Mouse (Mus musculus): ENCODE results near the gene Rpia. TPM values are rescaled to one million over a fixed set of nuclear protein-coding genes. Genes with fewer than 3 reads are reported as not detected.

The Rpia gene
- polyA plus RNA-seq (2015; fragmentation: Nextera tagmentation; extraction: Ambion mirVana) = 6.4 and 9.5 TPM in 2 replicates

DNA sequence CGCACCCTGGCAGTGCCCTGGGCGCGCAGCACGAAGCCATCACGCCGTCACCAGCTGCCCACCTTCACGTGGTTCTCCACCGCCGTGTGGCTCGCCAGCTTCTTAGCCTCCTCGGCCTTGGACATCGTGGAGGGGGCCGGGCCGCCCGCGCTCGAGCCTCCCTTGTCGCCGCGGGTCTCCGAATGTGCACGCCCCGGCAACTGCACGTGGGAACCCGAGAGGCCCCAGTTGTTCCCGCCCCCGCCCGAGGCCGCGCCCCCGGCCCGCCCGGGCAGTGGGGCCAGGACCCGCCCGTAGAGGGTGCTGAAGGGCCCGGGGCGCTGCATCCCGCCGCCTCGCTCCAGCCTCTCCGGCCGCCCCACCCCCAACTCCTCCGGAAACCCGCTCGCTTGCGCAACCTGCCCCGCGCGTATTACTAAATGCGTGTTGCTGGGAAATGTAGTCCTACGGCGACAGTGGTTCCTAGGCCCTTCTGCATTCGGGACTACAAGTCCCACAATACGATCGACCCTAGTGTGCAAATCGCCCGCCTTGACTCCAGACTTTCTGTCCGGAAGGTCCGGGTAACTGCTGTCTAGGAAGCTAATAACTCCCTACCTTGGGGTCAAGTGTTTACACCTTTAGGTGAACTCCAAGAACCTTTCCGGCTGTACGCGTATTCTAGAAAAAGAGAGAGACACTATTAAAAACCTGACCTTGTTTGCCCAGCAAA lies at the start of gene Rpia:
TSS of gene Rpia (minus strand) at position 409 of the 712 bp plus-strand sequence.
- peak within 1 kb of the TSS; percentile 78 for H3K4me3 ChIP-seq (ENCODE audit: low read depth, low read length)
- H3K9me3 ChIP-seq (ENCODE audit: control insufficient read depth) = no peaks in the 10 kb centered on the region
- under 1% methylated on average over 61 of the region's 62 CpGs for WGBS

DNA sequence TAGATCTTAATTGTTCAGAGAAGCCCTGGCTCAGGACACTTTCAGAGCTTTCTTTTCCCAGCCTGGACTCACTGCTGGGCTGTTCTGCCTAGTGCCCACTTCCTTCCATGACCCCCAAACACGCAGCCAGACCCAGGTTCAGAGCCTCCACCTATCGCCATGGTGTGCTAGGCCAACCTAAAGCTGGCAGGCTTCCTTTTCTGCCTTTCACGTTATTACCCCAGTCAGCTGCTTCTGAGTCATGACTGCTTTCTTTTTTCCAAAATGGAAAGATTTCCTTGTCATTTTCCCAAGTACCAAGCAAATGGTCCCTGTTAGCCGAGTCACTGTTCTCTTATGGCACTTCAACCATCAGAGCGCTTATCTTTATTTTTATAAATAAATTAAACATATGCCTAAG lies 48.2 kb upstream of the Rpia start:
- ATAC-seq = no peak
- Histone ChIP-seq H3K9me3 (ENCODE audit: control insufficient read depth) (no peaks in the 10 kb centered on the region), H3K4me3 (ENCODE audit: low read depth, low read length) (no peak overlapping the region), H3K4me1 (replicated peaks; ENCODE audit: control insufficient read depth, insufficient read depth, low read length) (0 out of 2 replicates have a peak, but pooled peaks cover 3% of the 10 kb centered on the region), H3K4me2 (replicated peaks; ENCODE audit: low read depth) (0 out of 2 replicates have a peak overlapping the region, but pooled peaks have one; percentile 3), H3K9ac (ENCODE audit: low read depth, low read length) (no peak overlapping the region), H3K27me3 (replicated peaks; ENCODE audit: control insufficient read depth, insufficient read depth, low read length) (no peaks in the 10 kb centered on the region), H3K36me3 (ENCODE audit: control insufficient read depth, insufficient read depth) (no peaks in the 10 kb centered on the region), H3K27ac (ENCODE audit: low read depth, low read length) (no peak overlapping the region)
- TF ChIP-seq CTCF (IDR thresholded peaks at IDR 0.05; ENCODE audit: low read depth) = no peak
- 52% methylated on average over 5 of the region's 5 CpGs for WGBS

More for the DNA sequence above, at the start of gene Rpia:
- H3K4me2 ChIP-seq (replicated peaks; ENCODE audit: low read depth) = peak within 1 kb of the TSS; percentile 89
- H3K4me1 ChIP-seq (replicated peaks; ENCODE audit: control insufficient read depth, insufficient read depth, low read length) = peaks cover 7% of the 10 kb centered on the region; the same call in 1 of the 2 replicates
- H3K27me3 ChIP-seq (replicated peaks; ENCODE audit: control insufficient read depth, insufficient read depth, low read length) = no peaks in the 10 kb centered on the region
- peak within 1 kb of the TSS; percentile 90 for H3K27ac ChIP-seq (ENCODE audit: low read depth, low read length)
- peak; percentile 90 for ATAC-seq
- no peaks in the 10 kb centered on the region for H3K36me3 ChIP-seq (ENCODE audit: control insufficient read depth, insufficient read depth)
- TF ChIP-seq CTCF (IDR thresholded peaks at IDR 0.05; ENCODE audit: low read depth) = peak; percentile 75
- H3K9ac ChIP-seq (ENCODE audit: low read depth, low read length) = peak within 1 kb of the TSS; percentile 76

DNA sequence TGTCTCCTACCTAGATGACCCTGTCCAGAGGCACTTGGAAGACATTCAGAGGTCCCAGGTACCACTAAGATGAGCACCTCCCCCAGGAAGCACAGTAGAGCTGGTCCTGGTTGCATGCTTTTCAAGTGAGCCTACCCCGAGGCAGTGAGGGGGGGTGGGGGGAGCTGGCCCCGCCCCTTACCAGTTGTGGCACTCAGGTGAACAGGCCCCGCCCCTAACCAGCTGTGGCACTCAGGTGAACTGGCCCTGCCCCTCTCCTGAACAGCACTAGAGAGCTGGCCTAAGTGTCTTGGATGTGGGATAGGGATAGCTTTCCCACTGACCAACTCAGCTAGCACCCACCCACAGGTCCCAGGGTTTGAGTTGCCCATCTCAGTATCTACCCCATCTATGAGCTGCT lies 46.5 kb upstream of the Rpia start:
- WGBS = 39% methylated on average over 3 of the region's 3 CpGs
- peak; percentile 33; the same call in 1 of the 2 replicates for ATAC-seq

DNA sequence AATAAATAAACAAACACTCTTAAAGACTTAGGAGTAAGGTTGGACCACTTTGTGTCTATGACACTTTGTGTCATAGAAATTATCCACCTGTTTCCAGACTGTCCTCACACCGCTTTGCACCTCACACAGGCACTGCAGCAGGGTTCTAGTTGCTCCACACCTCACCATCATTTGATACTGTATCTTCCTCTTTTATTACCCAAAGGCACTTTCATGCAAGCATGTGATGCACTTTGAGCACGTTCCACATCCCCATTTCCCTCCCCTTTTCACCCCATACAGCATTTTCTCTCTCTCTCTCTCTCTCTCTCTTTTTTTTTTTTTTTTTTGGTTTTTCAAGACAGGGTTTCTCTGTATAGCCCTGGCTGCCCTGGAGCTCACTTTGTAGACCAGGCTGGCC lies 45.3 kb upstream of the Rpia start:
- 72% methylated on average over 2 of the region's 2 CpGs for WGBS
- no peak overlapping the region for H3K9ac ChIP-seq (ENCODE audit: low read depth, low read length)
- H3K4me3 ChIP-seq (ENCODE audit: low read depth, low read length) = no peak overlapping the region
- no peaks in the 10 kb centered on the region for H3K4me1 ChIP-seq (replicated peaks; ENCODE audit: control insufficient read depth, insufficient read depth, low read length)
- no peak for ATAC-seq
- no peak overlapping the region for H3K27ac ChIP-seq (ENCODE audit: low read depth, low read length)
- no peaks in the 10 kb centered on the region for H3K36me3 ChIP-seq (ENCODE audit: control insufficient read depth, insufficient read depth)
- no peak for TF ChIP-seq CTCF (IDR thresholded peaks at IDR 0.05; ENCODE audit: low read depth)
- H3K4me2 ChIP-seq (replicated peaks; ENCODE audit: low read depth) = no peak overlapping the region
- H3K9me3 ChIP-seq (ENCODE audit: control insufficient read depth) = no peaks in the 10 kb centered on the region
- H3K27me3 ChIP-seq (replicated peaks; ENCODE audit: control insufficient read depth, insufficient read depth, low read length) = no peaks in the 10 kb centered on the region

More for the DNA sequence above, 46.5 kb upstream of the Rpia start:
- H3K4me1 ChIP-seq (replicated peaks; ENCODE audit: control insufficient read depth, insufficient read depth, low read length) = 0 out of 2 replicates have a peak, but pooled peaks cover 3% of the 10 kb centered on the region
- no peak overlapping the region for H3K4me3 ChIP-seq (ENCODE audit: low read depth, low read length)
- no peaks in the 10 kb centered on the region for H3K36me3 ChIP-seq (ENCODE audit: control insufficient read depth, insufficient read depth)
- no peak overlapping the region for H3K27ac ChIP-seq (ENCODE audit: low read depth, low read length)
- no peak for TF ChIP-seq CTCF (IDR thresholded peaks at IDR 0.05; ENCODE audit: low read depth)
- H3K9me3 ChIP-seq (ENCODE audit: control insufficient read depth) = no peaks in the 10 kb centered on the region
- no peak overlapping the region for H3K9ac ChIP-seq (ENCODE audit: low read depth, low read length)
- no peaks in the 10 kb centered on the region for H3K27me3 ChIP-seq (replicated peaks; ENCODE audit: control insufficient read depth, insufficient read depth, low read length)
- H3K4me2 ChIP-seq (replicated peaks; ENCODE audit: low read depth) = no peak overlapping the region

DNA sequence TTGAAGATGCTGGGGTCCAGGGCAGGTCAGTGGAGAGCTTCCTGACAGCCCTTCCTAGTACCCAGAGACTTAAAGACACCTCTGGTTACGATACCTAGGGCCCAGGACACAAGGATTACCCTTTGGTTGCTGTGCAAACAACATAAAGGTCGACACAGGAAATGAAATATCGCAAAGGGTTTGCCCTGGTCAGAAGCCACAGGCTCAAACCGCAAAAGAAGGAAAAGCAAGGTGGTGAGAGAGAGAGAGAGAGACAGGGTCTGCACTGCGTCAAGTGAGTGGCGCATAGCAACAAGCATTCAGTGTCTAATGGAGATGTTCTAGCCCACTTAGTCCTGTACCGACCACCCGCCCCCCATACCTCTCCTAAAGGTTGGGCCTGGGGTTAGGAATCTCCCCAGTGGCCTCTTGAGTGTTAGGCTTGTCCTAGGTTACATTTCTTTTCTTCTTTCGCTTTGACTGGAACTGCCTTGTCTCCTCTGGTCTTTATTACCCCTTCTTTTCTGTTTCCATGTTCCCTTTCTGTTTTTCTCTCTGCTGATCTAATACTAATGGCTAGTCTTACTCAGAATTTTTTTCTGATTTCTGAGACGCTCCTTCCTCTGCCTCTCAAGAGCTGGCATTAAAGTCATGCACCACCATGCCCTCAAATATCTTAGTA lies 39.3 kb upstream of the Rpia start:
- H3K9me3 ChIP-seq (ENCODE audit: control insufficient read depth) = no peaks in the 10 kb centered on the region
- H3K4me3 ChIP-seq (ENCODE audit: low read depth, low read length) = no peak overlapping the region
- no peaks in the 10 kb centered on the region for H3K36me3 ChIP-seq (ENCODE audit: control insufficient read depth, insufficient read depth)
- no peak overlapping the region for H3K9ac ChIP-seq (ENCODE audit: low read depth, low read length)
- H3K27ac ChIP-seq (ENCODE audit: low read depth, low read length) = no peak overlapping the region
- no peak overlapping the region for H3K4me2 ChIP-seq (replicated peaks; ENCODE audit: low read depth)
- H3K27me3 ChIP-seq (replicated peaks; ENCODE audit: control insufficient read depth, insufficient read depth, low read length) = no peaks in the 10 kb centered on the region
- no peak for ATAC-seq
- no peak for TF ChIP-seq CTCF (IDR thresholded peaks at IDR 0.05; ENCODE audit: low read depth)
- 52% methylated on average over 10 of the region's 10 CpGs for WGBS
- H3K4me1 ChIP-seq (replicated peaks; ENCODE audit: control insufficient read depth, insufficient read depth, low read length) = no peaks in the 10 kb centered on the region

DNA sequence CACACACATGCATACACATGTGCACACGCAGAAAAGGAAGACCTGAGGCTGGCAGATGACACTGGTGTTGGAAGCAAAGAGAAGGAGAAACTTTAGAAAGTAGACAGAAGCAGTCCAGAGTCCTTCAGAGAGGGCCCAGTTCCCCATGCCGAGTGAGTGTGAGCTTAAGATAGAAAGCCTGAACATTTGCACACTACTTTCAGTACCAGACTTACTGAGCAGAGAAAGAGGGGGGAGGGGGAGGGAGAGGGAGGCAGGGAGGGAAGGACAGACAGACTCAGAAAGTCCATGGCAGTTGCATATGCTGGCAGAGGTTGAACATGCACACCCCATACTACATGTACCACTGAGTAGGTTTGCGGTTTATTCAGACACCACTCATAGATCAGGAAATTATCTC lies 38.5 kb upstream of the Rpia start:
- H3K9me3 ChIP-seq (ENCODE audit: control insufficient read depth) = no peaks in the 10 kb centered on the region
- no peaks in the 10 kb centered on the region for H3K27me3 ChIP-seq (replicated peaks; ENCODE audit: control insufficient read depth, insufficient read depth, low read length)
- H3K4me2 ChIP-seq (replicated peaks; ENCODE audit: low read depth) = no peak overlapping the region
- 72% methylated on average over 3 of the region's 3 CpGs for WGBS
- no peak for ATAC-seq
- H3K4me3 ChIP-seq (ENCODE audit: low read depth, low read length) = no peak overlapping the region
- H3K4me1 ChIP-seq (replicated peaks; ENCODE audit: control insufficient read depth, insufficient read depth, low read length) = no peaks in the 10 kb centered on the region
- no peak for TF ChIP-seq CTCF (IDR thresholded peaks at IDR 0.05; ENCODE audit: low read depth)
- H3K27ac ChIP-seq (ENCODE audit: low read depth, low read length) = no peak overlapping the region
- no peaks in the 10 kb centered on the region for H3K36me3 ChIP-seq (ENCODE audit: control insufficient read depth, insufficient read depth)
- H3K9ac ChIP-seq (ENCODE audit: low read depth, low read length) = no peak overlapping the region
